Mouse (Mus musculus) neural tube, embryonic 14.5 days (tissue): ENCODE measurements at regions not wholly inside any gene's neighbourhood (a gene's known extent, or its start where the extent isn't known, plus 50 kb on each side); places are given as distances from the start of the nearest gene placed in this dataset.

Experiments used
- ATAC-seq: fragments of 200-750 bp; cut with Nextera tagmentation; 2 replicates; pipeline ENCODE4 v1.8.0; 2017; ENCODE audit warnings: low read depth, mild to moderate bottlenecking, moderate TSS enrichment, moderate library complexity
- H3K27ac ChIP-seq: fragments of 300-500 bp; sonication (generic); 2 replicates; pipeline ENCODE4 v1.5.1; 2014; ENCODE audit warnings: low read depth, mild to moderate bottlenecking, control low read depth, low read length, moderate library complexity, mixed read lengths
- H3K27me3 ChIP-seq: fragments of 300-500 bp; sonication (generic); 2 replicates; pipeline ENCODE4 v1.6.1; 2014; ENCODE audit warnings: low read length; ENCODE audit not compliant: control insufficient read depth, insufficient read depth
- H3K36me3 ChIP-seq: fragments of 300-500 bp; sonication (generic); 2 replicates; pipeline ENCODE4 v1.6.1; 2014; ENCODE audit warnings: low read length, mixed read lengths; ENCODE audit not compliant: control insufficient read depth, insufficient read depth
- H3K4me1 ChIP-seq: fragments of 300-500 bp; sonication (generic); 2 replicates; pipeline ENCODE4 v1.6.1; 2014; ENCODE audit warnings: low read length; ENCODE audit not compliant: control insufficient read depth, insufficient read depth
- H3K4me2 ChIP-seq: fragments of 300-500 bp; sonication (generic); 2 replicates; pipeline ENCODE4 v1.6.1; 2014; ENCODE audit warnings: mild to moderate bottlenecking, low read depth, low read length, control low read depth
- H3K4me3 ChIP-seq: fragments of 300-500 bp; sonication (generic); 2 replicates; pipeline ENCODE4 v1.5.1; 2014; ENCODE audit warnings: low read depth, low read length, control low read depth, mixed read lengths
- H3K9ac ChIP-seq: fragments of 300-500 bp; sonication (generic); replicated peaks from 2 replicates; pipeline ENCODE4 v1.6.1; 2014; ENCODE audit warnings: low read depth, mild to moderate bottlenecking, control low read depth, low read length, mixed read lengths
- H3K9me3 ChIP-seq: fragments of 300-500 bp; sonication (generic); 2 replicates; pipeline ENCODE4 v1.6.1; 2016; ENCODE audit warnings: low read length; ENCODE audit not compliant: control insufficient read depth
- WGBS: fragments of 180-500 bp; shearing (Covaris S2); extraction: QIAGEN DNeasy Blood & Tissue Kit; methylation state at CpG from one replicate; pipeline ENCODE4 v1.1.7; 2014; 5-methylcytosine and 5-hydroxymethylcytosine counted together

GRCm38 (mm10) chr2:48223084-48223799 is 590.7 kb upstream of the Acvr2a start:
- no peak overlapping the region for H3K4me2 ChIP-seq
- ATAC-seq: no peak
- H3K27me3 ChIP-seq: no peaks in the 10 kb centered on the region
- H3K9me3 ChIP-seq: no peaks in the 10 kb centered on the region
- no peak overlapping the region for H3K4me3 ChIP-seq
- H3K4me1 ChIP-seq: no peaks in the 10 kb centered on the region
- no peak overlapping the region for H3K9ac ChIP-seq
- H3K27ac ChIP-seq: no peak overlapping the region
- WGBS: 82% methylated on average over 2 of the region's 2 CpGs
- no peaks in the 10 kb centered on the region for H3K36me3 ChIP-seq

- Histone ChIP-seq H3K27me3 (no peaks in the 10 kb centered on the region), H3K4me2 (no peak overlapping the region), H3K9me3 (no peaks in the 10 kb centered on the region), H3K4me1 (no peaks in the 10 kb centered on the region), H3K9ac (no peak overlapping the region), H3K27ac (no peak overlapping the region), H3K4me3 (no peak overlapping the region), H3K36me3 (no peaks in the 10 kb centered on the region)
- no peak for ATAC-seq
- 63% methylated on average over 4 of the region's 4 CpGs for WGBS
Observed at GRCm38 (mm10) chr2:48250174-48250573, 563.7 kb upstream of the Acvr2a start.

- 76% methylated on average over 2 of the region's 2 CpGs for WGBS
- Histone ChIP-seq H3K4me1 (no peaks in the 10 kb centered on the region), H3K4me3 (no peak overlapping the region), H3K9me3 (no peaks in the 10 kb centered on the region), H3K9ac (no peak overlapping the region), H3K36me3 (no peaks in the 10 kb centered on the region), H3K27ac (no peak overlapping the region), H3K27me3 (no peaks in the 10 kb centered on the region), H3K4me2 (no peak overlapping the region)
- ATAC-seq: no peak
Observed at GRCm38 (mm10) chr2:48260299-48260698, 553.6 kb upstream of the Acvr2a start.
